Mouse (Mus musculus) heart, adult 2 months (tissue): ENCODE data around the gene Myt1l. TPM values are rescaled to one million over a fixed set of nuclear protein-coding genes. Genes with fewer than 3 reads are reported as not detected.

Experiments
- DNase-seq, 2 experiments: peaks; one replicate each; pipeline ENCODE4 v3.0.0; 2021
- H3K27ac ChIP-seq: fragments of 200-600 bp; 2 replicates; pipeline ENCODE4 v1.8.1; 2022
- H3K27me3 ChIP-seq: fragments of 200-500 bp; 2 replicates; pipeline ENCODE4 v1.6.1; 2012; ENCODE audit warnings: mild to moderate bottlenecking, low read length, inconsistent platforms, mixed read lengths; ENCODE audit not compliant: control insufficient read depth, insufficient read depth
- H3K36me3 ChIP-seq: fragments of 200-500 bp; 2 replicates; pipeline ENCODE4 v1.6.1; 2012; ENCODE audit warnings: low read length, inconsistent platforms; ENCODE audit not compliant: control insufficient read depth, insufficient read depth
- H3K4me1 ChIP-seq: fragments of 200-500 bp; 2 replicates; pipeline ENCODE4 v1.6.1; 2011; ENCODE audit warnings: low read length; ENCODE audit not compliant: control insufficient read depth, insufficient read depth
- H3K4me3 ChIP-seq: fragments of 200-600 bp; 2 replicates; pipeline ENCODE4 v1.8.1; 2022
- H3K79me2 ChIP-seq: fragments of 200-500 bp; replicated peaks from 2 replicates; pipeline ENCODE4 v1.6.1; 2012; ENCODE audit warnings: mild to moderate bottlenecking, inconsistent platforms, low read length, moderate library complexity, mixed read lengths; ENCODE audit not compliant: control insufficient read depth, insufficient read depth
- H3K9ac ChIP-seq: fragments of 200-500 bp; 2 replicates; pipeline ENCODE4 v1.6.1; 2012; ENCODE audit warnings: low read depth, mild to moderate bottlenecking, control low read depth, inconsistent platforms, low read length, mixed read lengths
- CTCF ChIP-seq: fragments of 200-600 bp; IDR thresholded peaks from 2 replicates; pipeline ENCODE4 v1.8.1; 2022; ENCODE audit warnings: antibody characterized with exemption, mild to moderate bottlenecking, moderate library complexity
- EP300 ChIP-seq: fragments of 200-500 bp; IDR thresholded peaks from 2 replicates; pipeline ENCODE4 v1.6.1; 2011; ENCODE audit warnings: low read depth, low read length, control low read depth; ENCODE audit not compliant: insufficient read depth
- POLR2A ChIP-seq: fragments of 200-500 bp; IDR thresholded peaks from 2 replicates; pipeline ENCODE4 v1.6.1; 2011; ENCODE audit warnings: mild to moderate bottlenecking, low read depth, low read length, control low read depth; ENCODE audit not compliant: insufficient read depth
- WGBS: fragments of 180-500 bp; shearing (Covaris S2); methylation state at CpG from one replicate; pipeline ENCODE4 v1.1.7; 2018; 5-methylcytosine and 5-hydroxymethylcytosine counted together
- intact Hi-C: fragments of 180-260 bp; cut with DNase I; formaldehyde crosslinking; loops from one replicate; pipeline ENCODE4 v1.15.1; 2025
- polyA plus RNA-seq: library from polyadenylated mRNA; depleted of rRNA; stranded (reverse); fragments of >200 nt; gene quantifications from 2 replicates; pipeline ENCODE4 v1.2.3, GENCODE M21; 2012
- total RNA-seq, 2 experiments: library from RNA; stranded (reverse); gene quantifications; 2 replicates each; pipeline ENCODE4 v1.2.3; 2021

Myt1l gene
- total and polyA plus RNA-seq, 3 experiments: 0.06 TPM; not detected in 2

DNA sequence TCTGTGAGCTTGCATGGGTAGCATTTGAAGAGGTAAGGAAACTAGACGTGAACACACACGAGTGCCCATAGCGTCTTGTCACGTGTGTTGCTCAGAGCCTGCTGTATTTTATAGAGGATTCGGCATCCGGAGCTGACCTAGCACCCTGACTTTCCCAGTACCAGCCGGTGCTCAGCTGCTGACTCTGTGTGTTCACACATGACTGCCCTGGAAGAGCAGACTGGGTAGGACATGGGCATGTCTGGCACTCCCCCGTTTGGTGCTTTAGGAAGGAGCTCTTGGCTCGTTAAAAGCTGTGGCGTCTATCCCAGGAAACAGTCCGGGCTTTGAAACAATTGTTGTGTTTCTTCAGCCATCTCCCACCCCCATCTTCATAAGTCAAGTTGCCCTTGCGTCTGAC lies 428.8 kb downstream of the Myt1l start:
- H3K79me2 ChIP-seq: peaks cover 6% of the 10 kb centered on the region
- peak overlapping the region; percentile 69 for H3K27ac ChIP-seq
- H3K9ac ChIP-seq: no peak overlapping the region
- no peak for DNase-seq
- WGBS: 32% methylated on average over 12 of the region's 12 CpGs
- H3K27me3 ChIP-seq: no peaks in the 10 kb centered on the region
- peaks cover 24% of the 10 kb centered on the region for H3K36me3 ChIP-seq
- no peak overlapping the region for H3K4me3 ChIP-seq
- intact Hi-C loops: no loop called here
- H3K4me1 ChIP-seq: peaks cover 46% of the 10 kb centered on the region
- TF ChIP-seq CTCF (no peak), POLR2A (no peak)

DNA sequence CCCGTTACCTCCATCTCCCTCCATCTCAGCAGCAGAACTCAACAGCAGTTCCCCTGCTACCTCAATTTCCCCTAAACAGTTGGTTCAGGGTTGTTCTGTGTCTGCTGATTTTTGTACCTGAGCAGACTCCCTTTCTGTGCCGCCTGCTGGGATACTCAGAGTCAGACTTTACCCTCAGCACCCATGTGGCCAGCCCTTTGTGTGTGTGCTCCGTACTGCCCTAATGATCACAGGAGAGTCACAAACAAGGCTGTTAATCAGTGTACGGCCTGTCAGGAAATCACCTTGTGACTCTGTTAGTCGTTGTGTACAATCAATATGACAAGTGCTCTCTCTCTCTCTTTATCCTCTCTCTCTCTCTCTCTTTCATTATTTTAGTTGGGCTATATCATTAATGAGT lies 430.5 kb downstream of the Myt1l start:
- intact Hi-C loops: no loop called here
- WGBS: 55% methylated on average over 5 of the region's 5 CpGs

DNA sequence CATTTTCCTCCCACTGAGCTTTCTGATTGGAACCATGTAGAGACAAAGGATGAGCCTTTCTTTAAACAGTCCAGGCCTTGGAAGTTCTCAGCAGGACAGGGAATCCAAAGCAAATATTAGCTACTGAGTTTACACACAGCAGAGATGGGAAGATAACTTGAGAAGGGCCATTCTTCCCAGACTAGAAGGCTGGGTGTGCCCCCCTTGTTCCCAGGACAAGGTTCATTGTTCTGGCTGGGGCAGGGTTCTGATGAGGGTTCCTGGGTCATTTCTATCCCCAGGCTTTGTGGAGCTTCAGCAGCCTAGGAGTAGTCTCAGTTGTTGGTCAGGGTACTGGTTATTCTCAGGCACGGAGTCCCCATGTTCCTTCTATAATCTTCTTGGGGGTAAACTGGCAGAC lies 432.9 kb downstream of the Myt1l start:
- H3K79me2 ChIP-seq: peaks cover 7% of the 10 kb centered on the region
- H3K27me3 ChIP-seq: no peaks in the 10 kb centered on the region
- peak overlapping the region; percentile 7; the same call in 1 of the 2 replicates for H3K27ac ChIP-seq
- H3K4me1 ChIP-seq: peaks cover 34% of the 10 kb centered on the region
- intact Hi-C loops: no loop called here
- 45% methylated on average over 1 of the region's 1 CpGs for WGBS
- H3K9ac ChIP-seq: no peak overlapping the region
- peaks cover 14% of the 10 kb centered on the region for H3K36me3 ChIP-seq
- no peak for DNase-seq
- H3K4me3 ChIP-seq: no peak overlapping the region
- no peak for TF ChIP-seq CTCF
- no peak for TF ChIP-seq EP300
- TF ChIP-seq POLR2A: no peak

More for the DNA sequence above, 430.5 kb downstream of the Myt1l start:
- H3K27ac ChIP-seq: no peak overlapping the region
- no peak for DNase-seq
- H3K79me2 ChIP-seq: peaks cover 6% of the 10 kb centered on the region
- H3K9ac ChIP-seq: no peak overlapping the region
- H3K4me1 ChIP-seq: peaks cover 36% of the 10 kb centered on the region
- no peak for TF ChIP-seq CTCF
- no peak for TF ChIP-seq EP300
- no peak for TF ChIP-seq POLR2A
- H3K4me3 ChIP-seq: no peak overlapping the region
- no peaks in the 10 kb centered on the region for H3K27me3 ChIP-seq
- H3K36me3 ChIP-seq: peaks cover 18% of the 10 kb centered on the region

DNA sequence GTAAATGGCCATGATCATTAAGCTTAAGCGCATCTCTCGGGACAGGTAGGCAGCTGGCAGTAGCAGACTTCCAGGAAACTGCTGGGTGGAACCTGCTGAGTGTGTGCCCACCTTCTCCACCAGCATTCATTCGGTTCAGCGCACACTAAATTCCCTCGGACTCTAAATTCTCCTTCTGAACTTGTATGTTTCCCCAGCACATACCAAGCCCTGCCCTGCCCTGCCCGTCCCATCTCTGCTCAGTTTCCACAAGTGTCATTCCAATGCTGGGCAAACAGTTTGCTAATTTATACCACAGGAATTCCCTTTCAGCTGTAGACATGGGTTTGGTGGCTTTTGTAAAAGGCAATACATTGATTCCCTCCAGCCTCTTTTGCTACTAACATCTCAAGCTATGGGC lies 436.8 kb downstream of the Myt1l start:
- intact Hi-C loops: no loop called here
- Histone ChIP-seq H3K36me3 (peaks cover 11% of the 10 kb centered on the region), H3K79me2 (peaks cover 2% of the 10 kb centered on the region; the same call in 1 of the 2 replicates), H3K9ac (no peak overlapping the region), H3K27ac (no peak overlapping the region; the same call in 1 of the 2 replicates), H3K4me3 (no peak overlapping the region), H3K4me1 (peaks cover 18% of the 10 kb centered on the region), H3K27me3 (no peaks in the 10 kb centered on the region)
- TF ChIP-seq POLR2A (no peak), EP300 (no peak), CTCF (no peak)
- WGBS: 73% methylated on average over 6 of the region's 6 CpGs
- no peak for DNase-seq

DNA sequence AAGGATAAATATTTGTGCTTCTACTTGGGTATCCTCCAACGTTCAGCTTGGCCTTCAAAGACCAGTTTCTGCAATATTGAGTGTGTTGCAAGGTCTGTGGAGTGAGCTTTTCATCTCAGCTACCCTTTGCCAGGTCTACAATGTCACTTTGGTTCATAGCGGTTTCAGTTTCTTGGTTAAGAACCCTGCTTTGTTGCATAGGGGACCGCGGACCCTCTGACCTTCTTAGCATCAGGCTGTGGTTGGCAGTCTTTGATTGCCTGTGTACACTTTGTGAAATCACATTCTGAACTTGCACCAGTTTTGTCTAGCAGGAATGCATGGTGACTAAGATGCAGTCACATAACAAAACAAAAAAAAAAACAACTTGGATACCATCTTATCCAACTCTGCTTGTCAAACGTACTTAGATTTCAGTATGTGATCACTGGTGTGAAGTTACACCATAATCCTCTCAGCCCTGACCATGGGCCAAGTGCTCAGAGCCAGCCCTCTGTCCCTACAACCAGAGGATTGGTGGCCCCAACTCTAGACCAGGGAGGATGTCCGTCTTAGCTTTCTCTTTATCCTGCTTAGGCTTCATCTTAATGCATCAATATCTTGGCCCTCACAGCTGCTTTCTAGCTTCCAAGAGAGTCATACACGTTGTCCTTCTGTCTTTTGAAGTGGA lies 443.7 kb downstream of the Myt1l start:
- H3K4me3 ChIP-seq: no peak overlapping the region
- no peak for DNase-seq
- peak overlapping the region; percentile 2; the same call in 1 of the 2 replicates for H3K27ac ChIP-seq
- H3K9ac ChIP-seq: no peak overlapping the region
- no peaks in the 10 kb centered on the region for H3K79me2 ChIP-seq
- TF ChIP-seq CTCF (no peak), EP300 (no peak), POLR2A (no peak)
- no peaks in the 10 kb centered on the region for H3K27me3 ChIP-seq
- WGBS: 56% methylated on average over 7 of the region's 7 CpGs
- peaks cover 16% of the 10 kb centered on the region for H3K36me3 ChIP-seq
- intact Hi-C loops: loop anchor here (2.0 kb wide), 1 partner anchor 43 kb away; no protein-coding TSS in a partner anchor
- peaks cover 14% of the 10 kb centered on the region for H3K4me1 ChIP-seq

DNA sequence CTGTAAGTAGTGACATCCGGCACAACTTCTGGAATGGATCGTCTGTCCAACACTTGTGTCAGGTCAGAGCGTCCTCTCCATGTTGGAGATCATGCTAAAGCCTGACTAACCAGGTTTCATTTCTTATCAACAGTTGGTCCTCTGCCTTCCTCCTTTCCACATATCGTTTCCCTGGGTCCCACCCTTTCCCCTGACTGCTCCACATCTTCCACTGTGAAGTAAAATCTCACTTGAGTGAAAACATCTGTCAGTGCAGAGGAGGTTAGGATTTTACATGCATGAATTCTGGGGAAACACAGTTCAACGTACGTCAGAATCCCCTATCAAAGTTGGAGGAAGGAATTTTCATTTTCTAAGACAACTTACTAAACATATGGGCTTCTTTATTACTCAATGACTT lies 444.3 kb downstream of the Myt1l start:
- H3K27ac ChIP-seq: peak overlapping the region; percentile 2; the same call in 1 of the 2 replicates
- no peaks in the 10 kb centered on the region for H3K79me2 ChIP-seq
- 26% methylated on average over 6 of the region's 6 CpGs for WGBS
- intact Hi-C loops: loop anchor here (2.0 kb wide), 1 partner anchor 44 kb away; no protein-coding TSS in a partner anchor
- no peak overlapping the region for H3K4me3 ChIP-seq
- H3K36me3 ChIP-seq: peaks cover 16% of the 10 kb centered on the region
- no peaks in the 10 kb centered on the region for H3K27me3 ChIP-seq
- H3K9ac ChIP-seq: no peak overlapping the region
- H3K4me1 ChIP-seq: peaks cover 14% of the 10 kb centered on the region
- DNase-seq: no peak
- TF ChIP-seq EP300: no peak
- no peak for TF ChIP-seq CTCF
- no peak for TF ChIP-seq POLR2A
